Mouse (Mus musculus) megakaryocyte, embryonic 14.5 days (primary cell): Measurements from ENCODE around the gene Abi3bp. TPM values are rescaled to one million over a fixed set of nuclear protein-coding genes. Genes with fewer than 3 reads are reported as not detected.
A peak's percentile ranks its signal among the peaks of the same experiment; 100 is the strongest.

ENCODE experiments used
- H3K27me3 ChIP-seq: replicated peaks from 2 replicates; pipeline ENCODE3; 2012; ENCODE audit warnings: inconsistent platforms
- H3K36me3 ChIP-seq: replicated peaks from 2 replicates; pipeline ENCODE3; 2012; ENCODE audit warnings: low read length, inconsistent platforms, mixed read lengths
- H3K4me1 ChIP-seq: 2 replicates; pipeline ENCODE4 v1.6.1; 2012; ENCODE audit warnings: inconsistent platforms
- H3K4me3 ChIP-seq: replicated peaks from 2 replicates; pipeline ENCODE3; 2012; ENCODE audit warnings: moderate library complexity, mild to moderate bottlenecking, inconsistent platforms
- H3K9me3 ChIP-seq: 2 replicates; pipeline ENCODE4 v1.6.1; 2012; ENCODE audit warnings: inconsistent platforms
- FLI1 ChIP-seq: IDR thresholded peaks from 2 replicates; pipeline ENCODE4 v1.6.1; 2012; ENCODE audit warnings: low read length, inconsistent platforms, mixed read lengths
- GATA1 ChIP-seq: IDR thresholded peaks from 3 replicates; pipeline ENCODE4 v1.6.1; 2012; ENCODE audit warnings: mixed read lengths, low read length, inconsistent platforms, borderline replicate concordance
- polyA plus RNA-seq: library from polyadenylated mRNA; stranded (reverse); fragments of >175 nt; gene quantifications from 2 replicates; pipeline ENCODE4 v1.2.3, GENCODE M21; 2012; ENCODE audit warnings: low replicate concordance; ENCODE audit not compliant: insufficient read depth

The Abi3bp gene
- polyA plus RNA-seq, 1 experiment: not detected

GRCm38 (mm10) chr16:56673420-56673819, 195.7 kb downstream of the Abi3bp start:
- no peak overlapping the region for H3K4me3 ChIP-seq
- TF ChIP-seq GATA1 (no peak), FLI1 (no peak)
- H3K9me3 ChIP-seq: no peaks in the 10 kb centered on the region
- H3K4me1 ChIP-seq: 0 out of 2 replicates have a peak, but pooled peaks cover 3% of the 10 kb centered on the region
- H3K36me3 ChIP-seq: no peaks in the 10 kb centered on the region
- no peaks in the 10 kb centered on the region for H3K27me3 ChIP-seq

DNA sequence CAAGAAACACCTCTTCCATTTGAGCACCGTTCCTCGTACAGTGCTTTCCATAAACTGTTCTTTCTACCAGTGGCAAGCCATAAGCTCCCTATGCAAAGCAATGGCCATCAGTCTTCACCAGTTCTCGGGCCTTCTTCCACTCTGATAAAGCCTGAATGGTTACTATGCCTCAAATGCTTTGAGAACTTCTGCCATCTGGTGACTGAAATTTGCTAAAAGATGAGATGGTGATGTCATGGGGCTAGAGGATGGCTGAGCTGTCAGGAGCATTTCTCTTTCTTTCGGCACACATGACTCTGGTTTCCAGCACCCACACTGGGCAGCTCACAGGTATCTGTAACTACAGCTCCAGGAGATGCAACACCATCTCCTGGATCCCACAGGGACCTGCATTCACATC, 199.5 kb downstream of the Abi3bp start:
- Histone ChIP-seq H3K4me1 (0 out of 2 replicates have a peak, but pooled peaks cover 3% of the 10 kb centered on the region), H3K9me3 (no peaks in the 10 kb centered on the region), H3K27me3 (no peaks in the 10 kb centered on the region), H3K4me3 (no peak overlapping the region), H3K36me3 (no peaks in the 10 kb centered on the region)
- no peak for TF ChIP-seq FLI1
- TF ChIP-seq GATA1: no peak

- Histone ChIP-seq H3K4me3 (no peak overlapping the region), H3K27me3 (no peaks in the 10 kb centered on the region), H3K9me3 (no peaks in the 10 kb centered on the region), H3K36me3 (peaks cover 26% of the 10 kb centered on the region), H3K4me1 (no peaks in the 10 kb centered on the region)
- TF ChIP-seq FLI1 (no peak), GATA1 (no peak)
These were observed 203.4 kb downstream of the Abi3bp start for GRCm38 (mm10) chr16:56681010-56681645.

DNA sequence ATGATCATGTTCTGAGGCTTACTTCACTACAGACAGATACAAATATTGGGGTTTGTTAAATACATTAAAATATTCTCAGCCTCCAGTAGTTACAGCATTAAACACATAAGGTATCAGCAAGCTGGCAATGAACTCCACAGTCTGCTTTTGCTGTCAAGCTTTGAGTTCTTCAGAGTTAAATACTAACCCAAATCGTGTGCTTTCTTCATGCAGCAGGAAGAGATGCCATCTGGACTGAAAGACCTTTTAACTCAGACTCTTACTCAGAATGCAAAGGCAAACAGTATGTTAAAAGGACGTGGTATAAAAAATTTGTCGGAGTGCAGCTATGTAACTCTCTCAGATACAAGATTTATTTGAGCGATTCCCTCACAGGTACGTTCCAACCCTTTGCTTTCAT, 209.1 kb downstream of the Abi3bp start:
- no peak for TF ChIP-seq GATA1
- no peak for TF ChIP-seq FLI1
- no peaks in the 10 kb centered on the region for H3K27me3 ChIP-seq
- no peaks in the 10 kb centered on the region for H3K9me3 ChIP-seq
- H3K4me3 ChIP-seq: no peak overlapping the region
- no peaks in the 10 kb centered on the region for H3K4me1 ChIP-seq
- peaks cover 81% of the 10 kb centered on the region for H3K36me3 ChIP-seq

- no peaks in the 10 kb centered on the region for H3K9me3 ChIP-seq
- no peak overlapping the region for H3K4me3 ChIP-seq
- H3K27me3 ChIP-seq: no peaks in the 10 kb centered on the region
- no peak for TF ChIP-seq GATA1
- H3K4me1 ChIP-seq: no peaks in the 10 kb centered on the region
- peaks cover 99% of the 10 kb centered on the region for H3K36me3 ChIP-seq
These were observed 213.0 kb downstream of the Abi3bp start for GRCm38 (mm10) chr16:56690715-56691114.

GRCm38 (mm10) chr16:56696448-56696847, 218.8 kb downstream of the Abi3bp start:
- no peak overlapping the region for H3K4me3 ChIP-seq
- H3K4me1 ChIP-seq: no peaks in the 10 kb centered on the region
- no peaks in the 10 kb centered on the region for H3K9me3 ChIP-seq
- no peaks in the 10 kb centered on the region for H3K27me3 ChIP-seq
- H3K36me3 ChIP-seq: peaks cover 97% of the 10 kb centered on the region
- TF ChIP-seq GATA1 (no peak), FLI1 (no peak)

- no peaks in the 10 kb centered on the region for H3K9me3 ChIP-seq
- H3K4me3 ChIP-seq: no peak overlapping the region
- no peak for TF ChIP-seq FLI1
- no peak for TF ChIP-seq GATA1
- no peaks in the 10 kb centered on the region for H3K27me3 ChIP-seq
- H3K36me3 ChIP-seq: peaks cover 92% of the 10 kb centered on the region
- H3K4me1 ChIP-seq: no peaks in the 10 kb centered on the region
These were observed 223.2 kb downstream of the Abi3bp start for GRCm38 (mm10) chr16:56700898-56701297.

DNA sequence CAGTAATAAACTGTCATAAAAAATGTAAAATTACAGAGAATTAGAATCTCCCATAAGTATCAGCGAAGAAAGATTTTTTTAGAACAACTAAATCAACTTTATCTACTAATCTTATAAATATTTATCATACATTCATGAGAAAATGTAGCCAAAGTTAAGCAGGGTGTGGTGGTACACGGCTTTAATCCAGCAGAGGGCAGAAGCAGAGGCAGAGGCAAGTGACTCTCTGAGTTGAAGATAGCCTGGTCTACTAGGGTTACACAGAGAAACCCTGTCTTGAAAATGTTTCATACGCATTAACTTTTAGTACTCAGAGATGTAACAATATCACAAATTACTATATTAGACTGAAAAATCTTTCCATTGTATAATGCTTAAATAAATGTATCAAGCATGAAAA, 228.1 kb downstream of the Abi3bp start:
- Histone ChIP-seq H3K4me1 (peaks cover 10% of the 10 kb centered on the region; the same call in 1 of the 2 replicates), H3K9me3 (0 out of 2 replicates have a peak, but pooled peaks cover 3% of the 10 kb centered on the region), H3K4me3 (no peak overlapping the region), H3K27me3 (no peaks in the 10 kb centered on the region), H3K36me3 (peaks cover 92% of the 10 kb centered on the region)
- TF ChIP-seq FLI1 (no peak), GATA1 (no peak)

- Histone ChIP-seq H3K27me3 (no peaks in the 10 kb centered on the region), H3K4me1 (peaks cover 13% of the 10 kb centered on the region), H3K4me3 (no peak overlapping the region), H3K9me3 (0 out of 2 replicates have a peak, but pooled peaks cover 3% of the 10 kb centered on the region), H3K36me3 (peaks cover 81% of the 10 kb centered on the region)
- no peak for TF ChIP-seq GATA1
- no peak for TF ChIP-seq FLI1
These were observed 232.4 kb downstream of the Abi3bp start for GRCm38 (mm10) chr16:56710071-56710470.

DNA sequence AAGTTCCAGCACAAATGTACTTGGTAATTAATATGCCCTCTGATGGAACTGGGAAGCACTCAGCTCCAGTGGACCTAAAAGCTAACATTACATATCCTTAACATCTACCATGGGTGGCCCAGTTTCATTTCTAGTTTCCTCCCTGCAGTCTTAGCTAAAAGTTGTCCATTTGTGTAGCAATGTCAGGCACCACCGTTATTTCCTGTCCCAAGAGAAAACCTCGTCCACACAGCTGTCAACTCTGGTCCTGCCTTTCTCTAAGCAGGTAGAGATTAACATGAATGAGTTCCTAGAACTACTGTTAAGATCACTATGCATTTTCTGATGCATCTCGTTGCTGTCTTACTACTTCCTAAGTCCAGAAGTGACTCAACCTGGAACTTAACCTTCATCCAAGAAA, 237.9 kb downstream of the Abi3bp start:
- TF ChIP-seq GATA1: no peak
- TF ChIP-seq FLI1: no peak
- H3K27me3 ChIP-seq: no peaks in the 10 kb centered on the region
- H3K4me1 ChIP-seq: peaks cover 35% of the 10 kb centered on the region
- no peaks in the 10 kb centered on the region for H3K9me3 ChIP-seq
- H3K4me3 ChIP-seq: peak overlapping the region; percentile 98
- peaks cover 29% of the 10 kb centered on the region for H3K36me3 ChIP-seq

DNA sequence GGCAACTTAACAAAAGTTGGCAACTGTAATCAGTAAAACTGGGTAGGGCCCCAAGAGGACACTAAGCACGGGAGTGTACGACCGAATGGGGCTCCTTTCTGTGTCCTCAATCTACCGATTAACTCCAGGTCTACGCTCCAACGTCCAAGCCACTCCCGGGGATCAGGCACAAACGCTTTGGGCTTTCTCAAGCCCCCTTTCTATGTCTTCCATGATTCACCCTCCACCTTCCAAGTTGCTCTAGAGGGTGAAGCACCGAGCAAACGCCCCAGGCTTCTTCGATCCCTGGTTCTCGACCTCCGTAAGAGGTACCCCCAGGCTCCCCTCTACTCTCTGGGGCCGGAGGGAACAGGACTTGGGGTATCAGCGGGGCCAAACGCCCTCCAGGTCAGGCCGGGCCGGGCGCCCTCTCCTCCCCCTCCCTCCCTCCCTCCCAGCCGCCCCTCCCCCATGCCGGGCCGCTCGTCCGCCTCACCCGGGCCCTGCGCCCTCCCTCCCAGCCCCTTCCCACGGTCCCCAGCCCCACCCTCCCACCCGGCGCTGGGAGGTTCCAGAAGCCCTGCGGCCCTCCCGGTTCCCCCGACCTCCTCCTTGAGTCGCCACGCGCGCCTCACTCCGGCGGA, 239.0 kb downstream of the Abi3bp start:
- no peaks in the 10 kb centered on the region for H3K9me3 ChIP-seq
- peaks cover 19% of the 10 kb centered on the region for H3K36me3 ChIP-seq
- H3K4me1 ChIP-seq: peaks cover 39% of the 10 kb centered on the region
- peak overlapping the region; percentile 98 for H3K4me3 ChIP-seq
- TF ChIP-seq GATA1 (no peak), FLI1 (no peak)
- no peaks in the 10 kb centered on the region for H3K27me3 ChIP-seq
